Mouse (Mus musculus) B cell, adult 2 months (primary cell): Measurements from ENCODE around the gene Kcng4.

ENCODE experiments used
- DNase-seq, 2 experiments: peaks; one replicate each; pipeline ENCODE4 v3.0.0; 2022

The Kcng4 gene

DNA sequence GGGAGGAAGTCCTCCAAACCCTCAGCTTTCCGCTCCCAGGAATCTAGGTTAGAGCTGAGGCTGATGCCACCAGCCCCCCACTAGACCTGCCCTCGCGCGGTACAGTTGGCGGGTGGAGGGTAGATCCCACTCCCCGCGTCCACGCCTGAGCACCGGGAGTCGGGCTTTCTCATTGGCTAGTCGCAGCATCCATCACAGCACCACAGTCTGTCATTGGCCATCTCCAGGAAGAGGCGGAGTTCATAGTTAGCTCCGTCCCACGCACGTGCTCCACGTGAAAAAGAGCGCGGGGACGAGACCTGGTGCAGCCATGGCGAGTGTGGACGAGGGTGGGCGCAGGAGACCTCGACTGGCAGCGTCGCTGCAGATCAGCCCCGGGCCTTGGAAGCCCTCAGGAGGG is 23.0 kb downstream of the Kcng4 start, which contains the start of gene Adad2:
Gene Adad2, plus strand, starts transcription at position 277 of the 400 bp plus-strand sequence.
- DNase-seq, result no peak

DNA sequence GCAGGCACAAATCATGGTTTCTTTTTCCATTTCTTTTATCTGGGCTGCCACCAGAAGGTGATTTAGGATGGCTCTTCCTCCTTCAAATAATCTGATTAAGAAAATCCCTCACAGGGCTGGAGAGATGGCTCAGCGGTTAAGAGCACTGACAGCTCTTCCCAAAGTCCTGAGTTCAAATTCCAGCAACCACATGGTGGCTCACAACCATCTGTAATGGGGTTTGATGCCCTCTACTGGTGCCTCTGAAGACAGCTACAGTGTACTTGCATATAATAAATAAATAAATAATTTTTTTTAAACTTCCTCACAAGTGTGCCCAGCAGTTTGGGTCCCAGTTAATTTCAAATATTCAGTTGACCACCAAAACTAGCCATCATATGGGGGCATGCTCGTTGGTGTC is 29.3 kb downstream of the Kcng4 start:
- DNase-seq, result peak; percentile 14 to 21

DNA sequence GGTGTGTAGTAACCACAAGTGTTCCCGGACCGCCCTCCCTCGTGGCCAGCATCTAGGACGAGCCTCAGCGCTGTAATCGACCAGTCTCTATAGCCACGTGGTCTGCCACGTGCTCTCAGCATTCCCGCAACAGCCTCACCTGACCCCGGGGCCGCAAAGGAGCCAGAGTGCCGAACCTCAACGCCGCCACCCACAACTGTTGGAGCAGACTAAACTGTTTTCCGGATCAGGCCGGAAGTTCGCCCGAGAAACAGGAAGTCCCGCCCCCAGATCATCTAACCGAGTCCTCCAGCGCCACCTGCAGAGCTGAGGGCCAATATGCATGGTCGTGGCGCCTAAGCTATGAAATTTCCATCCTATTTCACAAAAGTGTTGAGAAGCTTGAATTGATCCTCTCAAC is 30.5 kb downstream of the Kcng4 start, which contains the start of gene Taf1c:
Gene Taf1c, minus strand, starts transcription at position 227 of the 400 bp plus-strand sequence.
- peak; percentile 97 for DNase-seq

DNA sequence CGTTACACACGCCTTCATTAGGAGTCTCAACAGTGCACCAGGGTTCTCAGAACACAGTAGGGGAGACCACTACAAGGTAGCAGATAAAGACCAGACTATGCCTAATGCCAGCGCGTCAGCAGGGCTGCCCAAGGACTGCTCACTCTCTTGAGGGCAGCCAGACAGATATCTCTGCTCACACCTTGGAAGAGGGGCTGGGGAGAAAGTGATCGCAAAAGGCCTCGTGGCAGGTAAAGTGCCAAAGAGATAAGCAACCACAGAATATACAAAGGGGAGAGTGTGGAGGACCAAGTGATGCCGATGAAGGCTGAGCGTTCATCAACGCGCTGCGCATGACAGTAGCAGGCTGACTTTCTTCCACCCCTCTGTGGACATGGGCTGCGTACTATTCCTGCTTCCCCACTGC is 31.1 kb downstream of the Kcng4 start:
- no peak for DNase-seq

DNA sequence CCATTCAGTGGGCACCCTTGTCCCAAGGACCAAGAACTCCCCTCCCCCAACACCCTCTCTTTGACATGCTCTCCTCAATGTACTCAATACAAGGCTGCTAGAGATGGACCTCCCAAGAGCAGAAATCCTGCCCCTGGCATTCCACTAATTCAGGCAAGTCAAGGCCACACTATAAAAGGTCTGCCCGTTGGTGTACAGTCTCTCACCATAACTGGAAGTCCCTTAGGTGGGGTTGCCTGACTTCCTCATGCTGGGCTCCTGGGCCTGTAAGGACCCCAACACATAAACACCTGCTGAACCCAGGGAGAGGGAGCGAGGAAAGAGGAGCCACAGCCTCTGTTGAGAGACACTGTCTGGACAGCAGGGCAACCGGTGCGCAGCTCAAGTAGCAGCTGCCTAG is 31.7 kb downstream of the Kcng4 start:
- no peak for DNase-seq

DNA sequence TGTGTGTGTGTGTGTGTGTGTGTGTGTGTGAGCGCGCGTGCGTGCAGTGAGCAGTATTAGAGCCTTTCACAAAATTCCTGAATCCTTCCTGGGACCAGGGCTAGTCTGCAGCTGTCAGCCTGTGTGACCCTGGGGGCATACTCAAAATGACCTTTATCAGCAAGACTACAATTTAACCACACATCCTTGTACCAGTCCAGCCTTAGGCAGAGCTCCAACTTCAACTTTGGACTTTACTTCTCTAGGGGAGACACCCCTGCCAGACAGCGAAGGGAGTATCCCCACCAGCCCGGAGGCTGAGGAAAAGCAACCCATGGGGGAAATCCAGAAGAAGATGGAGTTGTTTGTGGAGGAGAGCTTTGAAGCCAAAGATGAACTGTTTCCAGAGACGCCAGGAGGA is 44.0 kb downstream of the Kcng4 start:
- no peak for DNase-seq

DNA sequence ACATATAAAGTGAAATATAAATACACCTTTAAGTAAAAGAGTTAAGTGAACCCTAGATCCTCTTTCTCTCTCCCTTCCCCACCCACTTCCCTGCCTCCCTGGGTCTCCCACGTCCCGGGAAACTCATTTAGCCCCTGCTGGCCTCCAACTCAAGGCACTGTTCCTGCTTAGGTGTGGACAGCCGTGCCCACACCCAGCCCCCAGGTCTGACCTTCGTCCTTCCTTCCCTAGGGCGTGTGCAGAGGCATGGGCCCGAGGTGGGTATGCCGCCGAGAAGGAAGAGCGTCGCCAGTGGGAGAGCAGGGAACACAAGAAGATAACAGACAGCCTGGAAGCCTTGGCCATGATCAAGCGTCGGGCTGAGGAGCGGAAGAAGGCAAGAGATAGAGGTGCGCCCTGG is 45.1 kb downstream of the Kcng4 start:
- DNase-seq, result no peak

DNA sequence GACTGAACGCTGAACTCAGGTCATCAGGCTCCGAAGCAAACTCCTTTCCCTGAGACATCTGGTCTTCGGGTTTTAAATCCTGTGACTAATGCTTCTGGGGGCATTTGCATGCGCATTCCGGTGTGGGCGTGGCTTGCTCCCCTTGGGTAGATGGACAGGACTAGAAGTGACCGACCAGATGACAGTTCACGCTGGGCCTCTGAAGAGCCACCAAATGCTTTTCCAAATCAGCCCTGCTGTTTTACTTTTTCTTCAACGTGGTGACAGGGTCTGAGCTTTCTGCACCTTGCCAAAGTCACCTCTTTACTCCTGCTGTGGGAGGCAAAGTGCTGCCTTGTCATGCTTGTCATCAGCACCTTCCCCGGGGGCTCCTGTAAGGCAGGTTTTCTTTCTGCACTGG is 46.6 kb downstream of the Kcng4 start:
- no peak for DNase-seq

DNA sequence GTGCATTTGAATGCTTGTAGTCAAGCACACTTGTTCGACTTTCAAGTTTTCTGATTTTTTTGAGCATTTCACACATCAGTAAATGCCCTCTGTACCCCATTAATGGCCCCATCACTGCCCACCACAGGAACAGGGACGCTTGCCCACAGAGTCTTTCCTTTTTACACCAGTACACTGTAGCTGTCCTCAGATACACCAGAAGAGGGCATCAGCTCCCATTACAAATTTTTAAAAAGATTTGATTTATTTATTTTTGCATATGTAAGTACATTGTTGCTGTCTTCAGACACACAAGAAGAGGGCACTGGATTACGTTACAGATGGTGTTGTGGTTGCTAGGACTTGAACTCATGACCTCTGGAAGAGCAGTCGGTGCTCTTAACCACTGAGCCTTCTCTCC is 47.2 kb downstream of the Kcng4 start:
- no peak for DNase-seq

DNA sequence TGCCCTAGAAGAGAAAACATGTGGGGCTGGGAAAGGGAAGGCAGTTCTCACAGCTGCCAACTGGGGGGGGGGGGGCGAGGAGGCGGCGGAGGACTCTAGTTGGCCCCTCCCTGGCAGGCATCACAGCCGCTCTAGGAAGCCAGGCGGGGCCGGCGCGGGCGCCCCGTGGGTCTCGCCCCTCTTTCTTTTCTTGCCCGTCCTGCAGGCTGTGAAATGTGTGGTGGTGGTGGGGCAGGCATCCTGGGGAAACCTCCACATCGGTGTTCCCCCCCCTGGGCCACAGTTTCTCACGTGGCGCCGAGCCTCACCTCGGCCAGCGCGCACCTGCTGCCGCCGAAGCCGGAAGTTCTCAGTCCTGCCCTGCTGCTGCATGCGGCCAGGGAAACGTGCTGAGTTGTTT is 49.6 kb downstream of the Kcng4 start:
- peak in 1 of 2 experiments; percentile 9 for DNase-seq

DNA sequence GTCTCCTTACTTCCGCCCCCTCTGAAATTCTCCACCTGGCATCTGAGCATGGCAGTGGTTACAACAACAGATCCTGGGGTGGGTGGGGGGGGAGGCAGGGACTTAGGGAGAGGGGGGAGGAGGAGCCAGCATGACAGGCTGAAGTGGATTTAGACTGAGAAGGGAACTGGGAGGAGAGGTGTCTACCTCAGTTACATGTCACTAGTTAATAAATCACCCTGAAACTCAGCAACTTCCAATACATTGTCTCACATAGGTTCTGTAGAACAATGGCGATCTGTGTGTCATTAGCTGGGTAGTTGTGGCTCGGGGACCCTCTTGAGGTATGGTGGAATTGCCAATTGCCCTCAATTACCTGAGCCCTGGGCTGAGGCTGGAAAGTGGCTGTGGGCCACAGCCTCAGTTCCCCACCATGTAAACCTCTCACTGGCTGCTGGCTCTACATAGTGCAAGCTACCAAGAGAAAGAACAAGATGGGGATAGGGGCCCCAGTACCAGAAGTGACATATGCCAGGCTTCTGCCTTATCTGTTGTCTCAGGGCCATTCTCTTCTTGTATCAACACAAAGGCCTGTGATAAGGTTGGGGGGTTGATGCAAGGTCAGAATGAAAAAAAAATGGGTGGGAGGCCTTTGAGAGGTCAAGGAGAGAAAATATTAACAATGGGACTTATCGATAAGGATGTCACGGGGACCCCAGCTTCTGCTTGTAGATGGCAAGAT is 54.9 kb downstream of the Kcng4 start:
- no peak for DNase-seq

DNA sequence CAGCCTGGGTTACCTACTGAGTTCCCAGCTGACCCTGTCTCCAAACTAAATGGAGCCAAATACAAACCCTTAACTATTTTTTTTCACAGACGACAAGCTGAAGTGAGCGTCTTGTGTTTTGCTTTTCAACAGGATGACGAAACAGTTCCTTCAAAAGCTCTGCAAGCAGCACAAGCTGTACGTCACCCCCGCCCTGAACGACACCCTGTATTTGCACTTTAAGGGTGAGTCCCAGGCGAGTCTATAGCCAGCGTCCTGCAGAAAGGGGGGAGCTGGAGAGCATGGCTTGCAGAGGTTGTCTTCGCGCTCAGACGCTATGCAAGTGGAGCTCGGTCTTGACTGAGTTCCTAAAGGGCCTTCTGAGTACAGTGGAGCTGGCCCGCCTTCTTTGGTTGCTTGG is 56.4 kb downstream of the Kcng4 start:
- no peak for DNase-seq

DNA sequence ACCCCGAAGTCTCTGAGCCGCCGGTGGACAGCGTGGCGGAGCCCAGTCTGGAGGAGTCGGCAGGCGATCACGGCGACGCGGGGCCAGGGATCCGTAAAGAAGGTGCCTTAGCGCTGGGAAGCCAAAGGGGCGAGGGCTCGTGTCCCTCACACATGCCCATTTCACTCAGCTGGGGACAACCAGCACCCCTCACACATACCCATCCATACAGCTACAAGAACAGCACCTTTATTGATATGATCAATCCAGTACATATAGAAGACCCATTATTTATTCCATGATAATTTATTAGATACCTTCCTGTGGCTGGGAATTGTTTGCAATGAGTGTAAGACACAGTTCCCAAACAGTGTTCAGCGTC is 60.1 kb downstream of the Kcng4 start:
- no peak for DNase-seq

DNA sequence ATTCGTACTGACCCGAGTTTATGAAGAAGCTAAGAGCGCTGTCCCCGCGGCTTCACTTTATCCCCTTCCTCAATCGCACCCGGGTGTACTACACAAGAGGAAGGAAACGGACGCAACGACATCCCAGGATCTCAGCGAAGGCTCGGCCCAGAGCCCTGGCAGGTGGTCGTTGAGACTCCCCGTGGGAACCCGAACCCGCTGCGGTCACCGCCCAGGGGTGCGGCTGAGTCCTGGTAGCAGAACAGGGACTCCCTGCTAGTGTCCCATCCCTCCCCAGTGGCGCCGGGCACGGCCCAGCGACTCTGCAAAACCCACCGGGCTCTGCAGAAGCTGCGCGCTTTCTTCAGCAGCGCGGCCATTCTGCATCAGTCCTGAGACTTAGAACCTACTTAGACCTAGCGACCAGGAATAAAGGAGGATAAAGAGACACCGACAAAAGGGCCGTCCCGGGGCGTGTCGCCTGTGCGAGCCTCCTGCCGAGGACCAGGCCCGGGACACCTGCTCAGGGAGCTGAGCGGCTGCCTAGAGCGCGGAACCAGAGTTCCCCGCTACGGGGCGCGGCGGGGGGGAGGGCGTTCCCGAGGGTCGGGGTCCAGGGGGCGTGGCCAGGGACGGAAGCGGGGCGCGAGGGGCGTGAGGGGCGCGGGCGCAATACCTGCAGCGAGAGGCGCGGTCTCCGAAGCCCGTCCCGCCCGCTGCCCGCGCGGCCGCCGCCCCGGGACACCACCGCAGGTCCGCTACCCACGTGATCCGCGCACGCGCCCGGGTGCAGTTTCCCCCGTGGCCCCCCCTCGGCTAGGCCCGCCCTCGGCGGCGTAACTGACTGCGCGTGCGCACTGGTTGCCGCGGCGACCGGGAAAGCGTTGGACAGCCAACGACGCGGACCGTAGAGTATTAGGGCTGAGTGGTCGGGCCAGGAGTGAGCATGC is 60.8 kb downstream of the Kcng4 start, which contains the start of the genes Hsdl1 and Dnaaf1:
Gene Hsdl1, minus strand, starts transcription at position 747 of the 929 bp plus-strand sequence.
Gene Dnaaf1, plus strand, starts transcription at position 799 of the 929 bp plus-strand sequence.
- peak; percentile 97 for DNase-seq
